Mouse (Mus musculus): ENCODE measurements at regions not wholly inside any gene's neighbourhood (a gene's known extent, or its start where the extent isn't known, plus 50 kb on each side); places are given as distances from the start of the nearest gene placed in this dataset.

DNA sequence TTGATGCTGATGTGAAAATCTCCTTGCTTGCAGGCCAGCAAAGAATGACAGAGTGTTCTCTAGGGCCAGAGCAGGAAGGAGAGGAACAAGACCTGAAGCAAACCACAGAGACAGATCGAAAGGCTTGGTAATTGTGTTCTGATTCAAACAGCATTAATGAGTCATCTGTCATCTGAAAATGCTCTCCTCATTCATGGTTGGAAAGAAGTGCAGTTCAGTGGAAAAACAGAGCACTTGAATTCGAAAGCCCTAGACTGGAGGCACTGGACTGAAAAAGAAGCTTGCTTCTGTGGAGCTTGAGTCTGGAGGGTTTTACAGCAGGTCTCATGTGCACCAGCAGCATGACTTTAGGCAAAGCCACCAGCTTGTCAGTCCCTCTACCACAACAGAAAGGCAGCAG lies 374.3 kb upstream of the B430305J03Rik start:
- Histone ChIP-seq H3K27ac (ENCODE audit: insufficient read depth, low read depth, low read length) (no peak overlapping the region), H3K4me1 (ENCODE audit: control insufficient read depth, insufficient read depth, low read length) (no peaks in the 10 kb centered on the region), H3K4me3 (ENCODE audit: insufficient read depth, low read depth, low read length) (no peak overlapping the region)
- WGBS = 28% methylated on average over 2 of the region's 2 CpGs
- TF ChIP-seq POLR2A (IDR thresholded peaks at IDR 0.05; ENCODE audit: insufficient read depth, low read depth, low read length) (no peak), CTCF (IDR thresholded peaks at IDR 0.05; ENCODE audit: insufficient read depth, low read depth, low read length) (no peak)

DNA sequence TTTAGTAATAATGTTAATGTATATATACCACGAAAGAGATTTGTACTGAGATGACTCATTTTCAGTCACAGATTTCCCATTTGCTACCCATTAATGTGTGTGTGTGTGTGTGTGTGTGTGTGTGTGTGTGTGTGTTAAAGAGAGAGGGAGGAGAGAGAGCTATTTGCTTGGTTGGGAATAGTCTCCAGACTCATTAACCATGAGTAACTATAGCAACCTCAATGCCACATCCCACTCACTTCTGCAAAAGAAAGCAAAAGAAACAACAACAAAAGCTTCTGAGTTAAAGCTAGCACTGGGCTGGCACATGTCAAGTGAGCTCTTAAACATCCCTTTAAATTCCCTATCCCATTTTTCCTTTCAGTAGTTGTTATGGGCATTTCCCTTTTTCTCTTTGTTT lies 372.8 kb upstream of the B430305J03Rik start:
- TF ChIP-seq CTCF (IDR thresholded peaks at IDR 0.05; ENCODE audit: insufficient read depth, low read depth, low read length) (no peak), POLR2A (IDR thresholded peaks at IDR 0.05; ENCODE audit: insufficient read depth, low read depth, low read length) (no peak)
- H3K4me1 ChIP-seq (ENCODE audit: control insufficient read depth, insufficient read depth, low read length) = no peaks in the 10 kb centered on the region
- H3K4me3 ChIP-seq (ENCODE audit: insufficient read depth, low read depth, low read length) = no peak overlapping the region
- 14% methylated on average over 1 of the region's 1 CpGs for WGBS
- H3K27ac ChIP-seq (ENCODE audit: insufficient read depth, low read depth, low read length) = no peak overlapping the region

DNA sequence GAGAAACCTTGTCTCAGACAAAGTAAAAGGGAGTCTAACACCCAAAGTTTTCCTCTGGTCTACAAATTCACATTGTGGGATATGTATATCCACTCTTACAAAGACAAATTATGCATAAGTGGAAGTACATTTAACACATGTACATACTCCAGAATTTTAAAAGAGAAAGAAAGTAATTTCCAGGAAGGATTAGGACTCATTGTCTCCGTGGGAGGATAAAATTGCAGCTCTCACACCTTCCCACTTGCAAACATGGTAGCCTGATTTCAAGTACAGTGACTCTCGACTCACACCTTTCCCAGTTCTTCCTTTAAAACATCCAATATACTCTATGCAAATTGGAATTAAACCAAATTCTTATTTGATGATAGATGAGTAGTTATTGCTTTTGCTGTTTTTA lies 351.0 kb upstream of the B430305J03Rik start:
- WGBS = 69% methylated on average over 2 of the region's 2 CpGs
- no peak overlapping the region for H3K4me3 ChIP-seq (ENCODE audit: insufficient read depth, low read depth, low read length)
- no peaks in the 10 kb centered on the region for H3K4me1 ChIP-seq (ENCODE audit: control insufficient read depth, insufficient read depth, low read length)
- H3K27ac ChIP-seq (ENCODE audit: insufficient read depth, low read depth, low read length) = no peak overlapping the region
- TF ChIP-seq POLR2A (IDR thresholded peaks at IDR 0.05; ENCODE audit: insufficient read depth, low read depth, low read length) (no peak), CTCF (IDR thresholded peaks at IDR 0.05; ENCODE audit: insufficient read depth, low read depth, low read length) (no peak)

DNA sequence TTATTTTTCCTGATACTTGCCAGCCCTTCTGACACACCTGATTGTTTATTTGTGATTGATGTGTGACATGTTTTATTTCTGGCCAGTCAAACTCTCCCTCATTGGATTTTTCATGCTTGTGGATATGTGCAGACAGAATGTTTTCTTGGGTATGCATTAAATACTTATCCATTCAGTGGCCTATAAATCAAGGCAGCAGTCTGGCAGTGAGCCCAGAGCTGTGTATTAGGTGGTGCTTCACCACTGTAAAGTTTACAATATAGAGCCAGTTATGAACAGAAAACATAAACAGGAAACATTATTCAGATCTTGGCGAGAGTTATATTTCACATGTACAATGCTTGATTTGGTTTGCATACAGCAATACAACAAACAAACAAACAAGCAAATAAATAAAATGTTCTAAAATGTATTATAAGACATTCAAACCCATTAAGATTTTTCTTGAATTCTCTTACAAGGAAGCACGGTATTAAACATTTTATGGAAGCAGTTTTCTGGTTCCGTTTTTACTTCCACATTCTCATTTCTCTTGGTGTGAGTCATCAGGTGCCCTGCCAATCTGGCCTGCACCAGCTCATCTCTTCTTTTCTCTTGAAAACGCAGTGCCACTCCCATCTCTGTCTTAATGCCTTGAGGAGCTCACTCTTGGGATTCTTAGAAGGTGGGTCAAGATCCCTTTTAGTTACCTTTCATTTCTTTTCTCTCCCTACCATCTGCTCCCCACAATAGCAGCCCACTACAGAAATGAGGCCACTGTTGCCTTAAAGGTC lies 322.4 kb upstream of the B430305J03Rik start:
- 64% methylated on average over 4 of the region's 4 CpGs for WGBS
- H3K4me1 ChIP-seq (ENCODE audit: control insufficient read depth, insufficient read depth, low read length) = no peaks in the 10 kb centered on the region
- no peak overlapping the region for H3K4me3 ChIP-seq (ENCODE audit: insufficient read depth, low read depth, low read length)
- H3K27ac ChIP-seq (ENCODE audit: insufficient read depth, low read depth, low read length) = no peak overlapping the region
- TF ChIP-seq POLR2A (IDR thresholded peaks at IDR 0.05; ENCODE audit: insufficient read depth, low read depth, low read length) = no peak
- no peak for TF ChIP-seq CTCF (IDR thresholded peaks at IDR 0.05; ENCODE audit: insufficient read depth, low read depth, low read length)

DNA sequence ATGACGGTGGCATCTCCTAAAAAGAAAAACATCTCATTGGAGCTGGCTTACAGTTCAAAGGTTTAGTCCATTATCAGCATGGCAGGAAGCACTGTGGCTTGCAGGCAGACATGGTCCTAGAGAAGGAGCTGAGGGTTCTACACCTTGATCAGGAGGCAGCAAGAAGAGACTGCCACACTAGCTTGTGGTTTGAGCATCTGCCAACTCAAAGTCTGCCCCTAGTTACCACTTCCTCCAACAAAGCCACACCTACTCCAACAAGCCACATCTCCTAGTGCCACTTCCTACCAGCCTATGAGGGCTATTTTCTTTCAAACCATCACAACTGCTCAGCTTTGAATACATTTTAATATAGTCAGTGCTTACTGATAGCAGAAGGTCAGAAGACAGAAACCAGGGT lies 305.1 kb upstream of the B430305J03Rik start:
- WGBS = 93% methylated on average over 1 of the region's 1 CpGs
- H3K27ac ChIP-seq (ENCODE audit: insufficient read depth, low read depth, low read length) = no peak overlapping the region
- no peak overlapping the region for H3K4me3 ChIP-seq (ENCODE audit: insufficient read depth, low read depth, low read length)
- H3K4me1 ChIP-seq (ENCODE audit: control insufficient read depth, insufficient read depth, low read length) = no peaks in the 10 kb centered on the region
- TF ChIP-seq POLR2A (IDR thresholded peaks at IDR 0.05; ENCODE audit: insufficient read depth, low read depth, low read length) (no peak), CTCF (IDR thresholded peaks at IDR 0.05; ENCODE audit: insufficient read depth, low read depth, low read length) (no peak)

- no peaks in the 10 kb centered on the region for H3K4me1 ChIP-seq (ENCODE audit: control insufficient read depth, insufficient read depth, low read length)
- no peak overlapping the region for H3K27ac ChIP-seq (ENCODE audit: insufficient read depth, low read depth, low read length)
- H3K4me3 ChIP-seq (ENCODE audit: insufficient read depth, low read depth, low read length) = no peak overlapping the region
- WGBS = 63% methylated on average over 2 of the region's 2 CpGs
- no peak for TF ChIP-seq POLR2A (IDR thresholded peaks at IDR 0.05; ENCODE audit: insufficient read depth, low read depth, low read length)
- no peak for TF ChIP-seq CTCF (IDR thresholded peaks at IDR 0.05; ENCODE audit: insufficient read depth, low read depth, low read length)
Observed at GRCm38 (mm10) chr3:61656143-61656542, 290.4 kb upstream of the B430305J03Rik start.

DNA sequence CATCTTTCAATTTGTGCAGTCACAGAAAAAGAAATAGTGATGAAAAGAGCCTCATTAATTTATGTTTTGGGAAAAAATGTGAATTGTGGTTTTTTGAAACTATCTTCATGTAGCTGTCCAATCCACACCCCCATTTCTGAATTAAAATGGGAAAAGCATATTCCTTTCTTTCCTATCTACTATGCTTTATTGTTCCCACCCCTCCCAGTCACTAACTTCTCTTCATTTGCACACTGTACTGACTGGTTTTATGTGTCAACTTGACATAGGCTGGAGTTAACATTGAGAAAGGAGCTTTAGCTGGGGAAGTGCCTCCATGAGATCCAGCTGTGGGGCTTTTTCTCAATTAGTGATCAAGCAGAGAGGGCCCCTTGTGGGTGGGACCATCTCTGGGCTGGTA lies 262.8 kb upstream of the B430305J03Rik start:
- TF ChIP-seq POLR2A (IDR thresholded peaks at IDR 0.05; ENCODE audit: insufficient read depth, low read depth, low read length) (no peak), CTCF (IDR thresholded peaks at IDR 0.05; ENCODE audit: insufficient read depth, low read depth, low read length) (no peak)
- Histone ChIP-seq H3K4me1 (ENCODE audit: control insufficient read depth, insufficient read depth, low read length) (no peaks in the 10 kb centered on the region), H3K27ac (ENCODE audit: insufficient read depth, low read depth, low read length) (no peak overlapping the region), H3K4me3 (ENCODE audit: insufficient read depth, low read depth, low read length) (no peak overlapping the region)

DNA sequence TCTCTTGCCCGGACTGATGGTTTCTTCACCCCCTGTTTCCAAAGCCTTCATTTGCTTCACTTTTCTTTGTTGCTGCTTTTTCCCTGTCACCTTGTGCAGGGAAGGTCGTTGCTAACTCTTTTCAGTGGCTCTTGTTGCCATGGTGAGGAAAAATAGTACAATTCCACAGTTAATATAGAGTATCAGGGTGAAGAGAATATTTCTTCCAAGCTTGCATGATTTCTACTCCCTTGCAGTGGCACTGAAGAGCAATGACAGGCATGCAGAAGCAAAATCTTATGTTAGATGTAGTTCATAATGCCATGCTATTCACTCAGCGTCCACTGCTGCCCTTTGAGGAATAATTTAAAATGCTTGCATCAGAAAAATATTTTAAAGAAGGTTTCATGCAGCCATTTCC lies 262.3 kb upstream of the B430305J03Rik start:
- 46% methylated on average over 3 of the region's 3 CpGs for WGBS
- H3K27ac ChIP-seq (ENCODE audit: insufficient read depth, low read depth, low read length) = no peak overlapping the region

DNA sequence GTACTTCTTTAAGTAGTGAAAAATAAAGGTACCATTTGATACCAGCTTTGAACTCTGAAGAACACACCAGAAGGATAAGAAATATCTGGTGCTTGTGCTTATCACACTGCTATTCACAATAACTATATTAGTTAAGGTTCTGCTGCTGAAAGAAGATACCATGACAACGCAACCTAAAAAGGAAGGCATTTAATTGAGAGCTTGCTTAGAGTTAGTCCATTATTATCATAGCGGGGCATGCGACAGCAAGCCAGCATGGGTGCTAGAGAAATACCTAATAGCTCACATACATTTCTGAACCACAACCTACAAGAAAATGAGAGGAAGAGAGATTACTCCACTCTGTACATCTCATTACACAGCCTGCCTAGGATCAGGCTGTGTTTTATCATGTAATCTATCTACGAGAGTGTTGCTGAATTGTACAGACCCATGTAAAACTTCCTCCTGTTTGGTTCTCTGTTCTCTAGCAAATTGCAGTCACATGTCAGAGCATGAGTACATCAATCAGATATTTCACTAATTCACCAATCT lies 258.3 kb upstream of the B430305J03Rik start:
- Histone ChIP-seq H3K4me1 (ENCODE audit: control insufficient read depth, insufficient read depth, low read length) (no peaks in the 10 kb centered on the region), H3K27ac (ENCODE audit: insufficient read depth, low read depth, low read length) (no peak overlapping the region), H3K4me3 (ENCODE audit: insufficient read depth, low read depth, low read length) (no peak overlapping the region)
- 50% methylated on average over 4 of the region's 4 CpGs for WGBS
- TF ChIP-seq POLR2A (IDR thresholded peaks at IDR 0.05; ENCODE audit: insufficient read depth, low read depth, low read length) = no peak
- TF ChIP-seq CTCF (IDR thresholded peaks at IDR 0.05; ENCODE audit: insufficient read depth, low read depth, low read length) = no peak

More for the DNA sequence above, 262.3 kb upstream of the B430305J03Rik start:
- H3K4me3 ChIP-seq (ENCODE audit: insufficient read depth, low read depth, low read length) = no peak overlapping the region
- no peaks in the 10 kb centered on the region for H3K4me1 ChIP-seq (ENCODE audit: control insufficient read depth, insufficient read depth, low read length)
- no peak for TF ChIP-seq CTCF (IDR thresholded peaks at IDR 0.05; ENCODE audit: insufficient read depth, low read depth, low read length)
- TF ChIP-seq POLR2A (IDR thresholded peaks at IDR 0.05; ENCODE audit: insufficient read depth, low read depth, low read length) = no peak
